Mouse (Mus musculus) heart, adult 2 months (tissue): ENCODE measurements around the gene Foxi3.

Experiments
- CTCF ChIP-seq: fragments of 200-600 bp; IDR thresholded peaks from 2 replicates; pipeline ENCODE4 v1.8.1; 2022; ENCODE audit warnings: antibody characterized with exemption, mild to moderate bottlenecking, moderate library complexity
- EP300 ChIP-seq: fragments of 200-500 bp; IDR thresholded peaks from 2 replicates; pipeline ENCODE4 v1.6.1; 2011; ENCODE audit warnings: low read depth, low read length, control low read depth; ENCODE audit not compliant: insufficient read depth
- POLR2A ChIP-seq: fragments of 200-500 bp; IDR thresholded peaks from 2 replicates; pipeline ENCODE4 v1.6.1; 2011; ENCODE audit warnings: mild to moderate bottlenecking, low read depth, low read length, control low read depth; ENCODE audit not compliant: insufficient read depth

DNA sequence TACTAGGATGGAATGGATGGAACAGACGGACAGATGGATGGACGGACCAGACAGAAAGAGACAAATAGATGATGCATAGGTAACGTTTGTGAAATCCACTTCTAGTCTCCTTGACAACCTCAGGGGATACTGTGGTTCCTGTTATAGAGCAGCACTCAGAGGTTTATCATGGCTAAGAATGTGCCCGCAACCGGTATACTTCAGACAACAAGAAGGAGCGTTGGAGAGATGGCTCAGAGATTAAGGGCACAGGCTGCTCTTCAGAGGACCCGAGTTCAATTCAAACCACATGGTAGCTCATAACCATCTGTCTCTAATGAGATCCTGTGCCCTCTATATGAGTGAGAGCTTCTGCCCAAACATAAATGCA, 44.0 kb upstream of the Foxi3 start:
- TF ChIP-seq EP300 (no peak), CTCF (no peak), POLR2A (no peak)
